Mouse (Mus musculus): ENCODE data around the gene Ddo. TPM values are rescaled to one million over a fixed set of nuclear protein-coding genes. Genes with fewer than 3 reads are reported as not detected.

The Ddo gene
- polyA plus RNA-seq, 1 experiment from 2014 or later: 2.9 TPM

- Histone ChIP-seq H3K9me3 (ENCODE audit: control insufficient read depth, low read length) (no peaks in the 10 kb centered on the region; the same call in 1 of the 2 replicates), H3K27me3 (replicated peaks; ENCODE audit: control insufficient read depth, insufficient read depth, low read length) (no peaks in the 10 kb centered on the region; the same call in 1 of the 2 replicates), H3K36me3 (ENCODE audit: control insufficient read depth, insufficient read depth, low read length) (no peaks in the 10 kb centered on the region), H3K4me2 (ENCODE audit: low read length) (no peak overlapping the region; the same call in 1 of the 2 replicates), H3K27ac (ENCODE audit: low read depth, low read length) (no peak overlapping the region), H3K4me3 (ENCODE audit: low read length) (no peak overlapping the region), H3K9ac (ENCODE audit: low read depth, low read length) (no peak overlapping the region), H3K4me1 (ENCODE audit: control insufficient read depth, insufficient read depth, low read depth, low read length) (no peaks in the 10 kb centered on the region; the same call in 1 of the 2 replicates)
- no peak for ATAC-seq
- 75% methylated on average over 9 of the region's 9 CpGs for WGBS
These were observed 1.1 kb downstream of the Ddo start for GRCm38 (mm10) chr10:40630961-40631360.

GRCm38 (mm10) chr10:40632087-40632486 lies 2.3 kb downstream of the Ddo start:
- H3K27ac ChIP-seq (ENCODE audit: low read depth, low read length): no peak overlapping the region

GRCm38 (mm10) chr10:40637331-40637730 lies 7.5 kb downstream of the Ddo start:
- Histone ChIP-seq H3K4me3 (ENCODE audit: low read length) (no peak overlapping the region), H3K27me3 (replicated peaks; ENCODE audit: control insufficient read depth, insufficient read depth, low read length) (no peaks in the 10 kb centered on the region), H3K27ac (ENCODE audit: low read depth, low read length) (no peak overlapping the region), H3K36me3 (ENCODE audit: control insufficient read depth, insufficient read depth, low read length) (no peaks in the 10 kb centered on the region), H3K4me2 (ENCODE audit: low read length) (no peak overlapping the region), H3K9me3 (ENCODE audit: control insufficient read depth, low read length) (no peaks in the 10 kb centered on the region), H3K4me1 (ENCODE audit: control insufficient read depth, insufficient read depth, low read depth, low read length) (peaks cover 7% of the 10 kb centered on the region), H3K9ac (ENCODE audit: low read depth, low read length) (no peak overlapping the region)
- WGBS: 54% methylated on average over 10 of the region's 10 CpGs
- ATAC-seq: no peak

More at GRCm38 (mm10) chr10:40632087-40632486, 2.3 kb downstream of the Ddo start:
- H3K4me2 ChIP-seq (ENCODE audit: low read length): no peak overlapping the region
- no peaks in the 10 kb centered on the region; the same call in 1 of the 2 replicates for H3K27me3 ChIP-seq (replicated peaks; ENCODE audit: control insufficient read depth, insufficient read depth, low read length)
- no peaks in the 10 kb centered on the region for H3K36me3 ChIP-seq (ENCODE audit: control insufficient read depth, insufficient read depth, low read length)
- H3K9me3 ChIP-seq (ENCODE audit: control insufficient read depth, low read length): no peaks in the 10 kb centered on the region; the same call in 1 of the 2 replicates
- ATAC-seq: no peak; the same call in 1 of the 2 replicates
- H3K9ac ChIP-seq (ENCODE audit: low read depth, low read length): no peak overlapping the region
- WGBS: 74% methylated on average over 3 of the region's 3 CpGs
- H3K4me3 ChIP-seq (ENCODE audit: low read length): no peak overlapping the region
- H3K4me1 ChIP-seq (ENCODE audit: control insufficient read depth, insufficient read depth, low read depth, low read length): no peaks in the 10 kb centered on the region; the same call in 1 of the 2 replicates

- no peaks in the 10 kb centered on the region for H3K9me3 ChIP-seq (ENCODE audit: control insufficient read depth, low read length)
- no peak overlapping the region for H3K27ac ChIP-seq (ENCODE audit: low read depth, low read length)
- no peak overlapping the region for H3K4me2 ChIP-seq (ENCODE audit: low read length)
- H3K9ac ChIP-seq (ENCODE audit: low read depth, low read length): no peak overlapping the region
- no peaks in the 10 kb centered on the region for H3K27me3 ChIP-seq (replicated peaks; ENCODE audit: control insufficient read depth, insufficient read depth, low read length)
- no peak for ATAC-seq
- no peak overlapping the region for H3K4me3 ChIP-seq (ENCODE audit: low read length)
- 43% methylated on average over 7 of the region's 7 CpGs for WGBS
- H3K4me1 ChIP-seq (ENCODE audit: control insufficient read depth, insufficient read depth, low read depth, low read length): peaks cover 7% of the 10 kb centered on the region
- no peaks in the 10 kb centered on the region for H3K36me3 ChIP-seq (ENCODE audit: control insufficient read depth, insufficient read depth, low read length)
These were observed 8.5 kb downstream of the Ddo start for GRCm38 (mm10) chr10:40638276-40638675.

- H3K4me3 ChIP-seq (ENCODE audit: low read length): no peak overlapping the region
- no peaks in the 10 kb centered on the region for H3K9me3 ChIP-seq (ENCODE audit: control insufficient read depth, low read length)
- no peak overlapping the region for H3K4me2 ChIP-seq (ENCODE audit: low read length)
- peaks cover 7% of the 10 kb centered on the region for H3K4me1 ChIP-seq (ENCODE audit: control insufficient read depth, insufficient read depth, low read depth, low read length)
- H3K9ac ChIP-seq (ENCODE audit: low read depth, low read length): peak overlapping the region; percentile 37
- no peak overlapping the region for H3K27ac ChIP-seq (ENCODE audit: low read depth, low read length)
- no peaks in the 10 kb centered on the region for H3K27me3 ChIP-seq (replicated peaks; ENCODE audit: control insufficient read depth, insufficient read depth, low read length)
- WGBS: 44% methylated on average over 26 of the region's 26 CpGs
- ATAC-seq: peak; percentile 69
- no peaks in the 10 kb centered on the region for H3K36me3 ChIP-seq (ENCODE audit: control insufficient read depth, insufficient read depth, low read length)
These were observed 9.3 kb downstream of the Ddo start for GRCm38 (mm10) chr10:40638823-40639819.

- WGBS: 90% methylated on average over 4 of the region's 4 CpGs
- no peak overlapping the region for H3K4me2 ChIP-seq (ENCODE audit: low read length)
- no peaks in the 10 kb centered on the region for H3K27me3 ChIP-seq (replicated peaks; ENCODE audit: control insufficient read depth, insufficient read depth, low read length)
- H3K9ac ChIP-seq (ENCODE audit: low read depth, low read length): no peak overlapping the region
- no peak overlapping the region for H3K27ac ChIP-seq (ENCODE audit: low read depth, low read length)
- H3K4me3 ChIP-seq (ENCODE audit: low read length): no peak overlapping the region
- peaks cover 7% of the 10 kb centered on the region for H3K4me1 ChIP-seq (ENCODE audit: control insufficient read depth, insufficient read depth, low read depth, low read length)
- no peaks in the 10 kb centered on the region for H3K9me3 ChIP-seq (ENCODE audit: control insufficient read depth, low read length)
- no peak for ATAC-seq
- no peaks in the 10 kb centered on the region for H3K36me3 ChIP-seq (ENCODE audit: control insufficient read depth, insufficient read depth, low read length)
These were observed 10.6 kb downstream of the Ddo start for GRCm38 (mm10) chr10:40640406-40640805.

GRCm38 (mm10) chr10:40641901-40642300 lies 12.1 kb downstream of the Ddo start:
- ATAC-seq: no peak
- H3K9me3 ChIP-seq (ENCODE audit: control insufficient read depth, low read length): peaks cover 4% of the 10 kb centered on the region; the same call in 1 of the 2 replicates
- 91% methylated on average over 7 of the region's 7 CpGs for WGBS
- H3K27me3 ChIP-seq (replicated peaks; ENCODE audit: control insufficient read depth, insufficient read depth, low read length): no peaks in the 10 kb centered on the region
- H3K27ac ChIP-seq (ENCODE audit: low read depth, low read length): no peak overlapping the region
- H3K4me3 ChIP-seq (ENCODE audit: low read length): no peak overlapping the region
- H3K36me3 ChIP-seq (ENCODE audit: control insufficient read depth, insufficient read depth, low read length): no peaks in the 10 kb centered on the region
- no peak overlapping the region for H3K9ac ChIP-seq (ENCODE audit: low read depth, low read length)
- no peak overlapping the region for H3K4me2 ChIP-seq (ENCODE audit: low read length)
- H3K4me1 ChIP-seq (ENCODE audit: control insufficient read depth, insufficient read depth, low read depth, low read length): peaks cover 7% of the 10 kb centered on the region

- Histone ChIP-seq H3K27ac (ENCODE audit: low read depth, low read length) (no peak overlapping the region), H3K9me3 (ENCODE audit: control insufficient read depth, low read length) (peaks cover 4% of the 10 kb centered on the region), H3K36me3 (ENCODE audit: control insufficient read depth, insufficient read depth, low read length) (no peaks in the 10 kb centered on the region), H3K27me3 (replicated peaks; ENCODE audit: control insufficient read depth, insufficient read depth, low read length) (no peaks in the 10 kb centered on the region), H3K4me2 (ENCODE audit: low read length) (no peak overlapping the region), H3K4me3 (ENCODE audit: low read length) (no peak overlapping the region), H3K4me1 (ENCODE audit: control insufficient read depth, insufficient read depth, low read depth, low read length) (peaks cover 7% of the 10 kb centered on the region), H3K9ac (ENCODE audit: low read depth, low read length) (no peak overlapping the region)
- no peak for ATAC-seq
- 83% methylated on average over 5 of the region's 5 CpGs for WGBS
These were observed 13.3 kb downstream of the Ddo start for GRCm38 (mm10) chr10:40643126-40643525.

GRCm38 (mm10) chr10:40644456-40644855 lies 14.6 kb downstream of the Ddo start:
- WGBS: 71% methylated on average over 9 of the region's 9 CpGs
- peaks cover 4% of the 10 kb centered on the region for H3K9me3 ChIP-seq (ENCODE audit: control insufficient read depth, low read length)
- no peaks in the 10 kb centered on the region for H3K36me3 ChIP-seq (ENCODE audit: control insufficient read depth, insufficient read depth, low read length)
- no peak overlapping the region for H3K9ac ChIP-seq (ENCODE audit: low read depth, low read length)
- peaks cover under 1% of the 10 kb centered on the region; the same call in 1 of the 2 replicates for H3K4me1 ChIP-seq (ENCODE audit: control insufficient read depth, insufficient read depth, low read depth, low read length)
- ATAC-seq: no peak
- no peak overlapping the region for H3K4me3 ChIP-seq (ENCODE audit: low read length)
- no peak overlapping the region for H3K27ac ChIP-seq (ENCODE audit: low read depth, low read length)
- H3K4me2 ChIP-seq (ENCODE audit: low read length): no peak overlapping the region
- H3K27me3 ChIP-seq (replicated peaks; ENCODE audit: control insufficient read depth, insufficient read depth, low read length): no peaks in the 10 kb centered on the region

Measured in hindbrain, embryonic 16.5 days (tissue).